Mouse (Mus musculus) neural tube, embryonic 15.5 days (tissue): Measurements from ENCODE around the gene Slc46a2. TPM values are rescaled to one million over a fixed set of nuclear protein-coding genes. Genes with fewer than 3 reads are reported as not detected.

Experiments
- ATAC-seq: fragments of 200-750 bp; cut with Nextera tagmentation; 2 replicates; pipeline ENCODE4 v1.8.0; 2017; ENCODE audit warnings: mild to moderate bottlenecking, moderate TSS enrichment, moderate library complexity; ENCODE audit not compliant: low FRiP score
- H3K27ac ChIP-seq: fragments of 300-500 bp; sonication (generic); replicated peaks from 2 replicates; pipeline ENCODE4 v1.5.1; 2015; ENCODE audit warnings: mild to moderate bottlenecking, inconsistent platforms
- H3K27me3 ChIP-seq: fragments of 300-500 bp; sonication (generic); replicated peaks from 2 replicates; pipeline ENCODE4 v1.6.1; 2015; ENCODE audit warnings: inconsistent platforms
- H3K36me3 ChIP-seq: fragments of 300-500 bp; sonication (generic); 2 replicates; pipeline ENCODE4 v1.6.1; 2015; ENCODE audit warnings: inconsistent platforms
- H3K4me1 ChIP-seq: fragments of 300-500 bp; sonication (generic); 2 replicates; pipeline ENCODE4 v1.6.1; 2015; ENCODE audit warnings: inconsistent platforms
- H3K4me2 ChIP-seq: fragments of 300-500 bp; sonication (generic); 2 replicates; pipeline ENCODE4 v1.6.1; 2015; ENCODE audit warnings: inconsistent platforms, mild to moderate bottlenecking, moderate library complexity
- H3K4me3 ChIP-seq: fragments of 300-500 bp; sonication (generic); replicated peaks from 2 replicates; pipeline ENCODE4 v1.5.1; 2015; ENCODE audit warnings: mild to moderate bottlenecking, inconsistent platforms
- H3K9ac ChIP-seq: fragments of 300-500 bp; sonication (generic); replicated peaks from 2 replicates; pipeline ENCODE4 v1.6.1; 2015; ENCODE audit warnings: mild to moderate bottlenecking, inconsistent platforms
- H3K9me3 ChIP-seq: fragments of 300-500 bp; sonication (generic); replicated peaks from 2 replicates; pipeline ENCODE4 v1.6.1; 2016; ENCODE audit warnings: inconsistent platforms
- WGBS: fragments of 180-500 bp; shearing (Covaris S2); methylation state at CpG from one replicate; pipeline ENCODE4 v1.1.7; 2015; ENCODE audit warnings: mixed read lengths; 5-methylcytosine and 5-hydroxymethylcytosine counted together
- polyA plus RNA-seq: library from polyadenylated mRNA; unstranded; fragments of >200 nt; fragmentation: Nextera tagmentation; extraction: Ambion mirVana; gene quantifications from 2 replicates; pipeline ENCODE4 v1.2.1, GENCODE M21; 2015

The Slc46a2 gene
- polyA plus RNA-seq, 1 experiment from 2014 or later, result 0.09 TPM

DNA sequence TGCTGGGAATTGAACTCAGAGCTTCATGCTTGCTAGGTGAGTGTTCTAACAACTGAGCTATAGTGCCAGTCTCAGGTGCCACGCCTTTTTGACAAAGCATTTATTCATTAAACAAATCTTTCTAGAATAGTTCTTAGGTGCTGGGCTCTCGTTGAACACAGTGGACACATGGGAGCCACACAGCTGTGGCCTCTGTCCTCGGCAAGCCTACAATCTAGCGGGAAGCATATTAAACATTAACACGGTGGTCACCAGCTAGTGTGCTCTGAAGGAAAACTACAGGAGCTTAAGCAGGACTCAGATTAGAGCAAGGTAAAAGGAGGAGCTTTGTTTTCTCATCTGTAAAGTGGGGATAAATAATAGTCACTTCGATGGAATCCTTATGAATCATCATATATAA, 7.8 kb downstream of the Slc46a2 start:
- Histone ChIP-seq H3K4me3 (no peak overlapping the region), H3K4me2 (no peak overlapping the region), H3K9me3 (no peaks in the 10 kb centered on the region), H3K9ac (no peak overlapping the region), H3K36me3 (no peaks in the 10 kb centered on the region), H3K27ac (no peak overlapping the region), H3K27me3 (no peaks in the 10 kb centered on the region), H3K4me1 (no peaks in the 10 kb centered on the region)
- ATAC-seq, result no peak
- 86% methylated on average over 6 of the region's 6 CpGs for WGBS

DNA sequence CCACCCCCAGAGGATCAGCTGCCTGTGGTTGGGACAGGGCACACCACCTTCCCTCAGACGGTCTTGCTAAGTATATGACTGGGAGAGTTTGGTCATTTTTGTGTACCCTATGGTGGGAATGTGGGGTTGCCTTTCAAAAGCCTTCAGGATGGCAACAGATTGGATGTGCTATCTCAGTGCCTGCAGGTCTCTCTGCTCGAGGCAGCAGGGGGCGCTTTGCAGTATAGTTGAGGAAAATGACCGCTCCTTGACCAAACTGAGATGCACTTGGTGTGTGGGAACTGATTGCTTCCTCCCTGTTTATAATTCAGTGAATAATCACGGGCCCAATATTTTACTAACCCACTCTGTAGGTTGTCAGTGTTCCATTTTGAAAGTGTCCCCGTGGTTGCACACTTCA, 12.3 kb downstream of the Slc46a2 start:
- Histone ChIP-seq H3K4me1 (no peaks in the 10 kb centered on the region), H3K9ac (no peak overlapping the region), H3K27ac (no peak overlapping the region), H3K4me2 (no peak overlapping the region), H3K4me3 (no peak overlapping the region), H3K27me3 (no peaks in the 10 kb centered on the region), H3K36me3 (peaks cover 22% of the 10 kb centered on the region), H3K9me3 (no peaks in the 10 kb centered on the region)
- WGBS, result 79% methylated on average over 6 of the region's 6 CpGs
- no peak for ATAC-seq

DNA sequence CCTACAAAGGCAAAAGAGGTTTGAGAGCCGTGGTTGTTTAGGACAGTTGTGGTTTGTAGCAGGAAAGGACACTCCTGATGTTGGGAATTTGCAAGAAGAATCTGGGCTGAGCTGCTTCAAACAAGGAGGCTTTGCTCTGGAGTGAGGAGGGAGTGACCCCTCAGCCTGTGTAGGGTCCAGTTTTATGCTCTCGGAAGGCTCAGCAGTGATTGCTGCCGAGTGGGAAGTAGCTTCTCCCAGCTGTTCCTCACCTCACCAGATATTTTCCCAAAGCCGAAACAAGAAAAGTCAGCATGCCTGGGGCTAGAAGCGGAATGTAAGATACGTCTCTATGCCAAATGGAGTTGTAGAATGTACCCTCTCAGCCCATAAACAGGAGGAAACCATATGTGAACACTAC, 13.0 kb downstream of the Slc46a2 start:
- 87% methylated on average over 6 of the region's 6 CpGs for whole genome bisulfite sequencing
- H3K4me3 ChIP-seq, result no peak overlapping the region
- H3K9me3 ChIP-seq, result no peaks in the 10 kb centered on the region
- no peak overlapping the region for H3K4me2 ChIP-seq
- H3K4me1 ChIP-seq, result no peaks in the 10 kb centered on the region
- H3K27ac ChIP-seq, result no peak overlapping the region
- no peaks in the 10 kb centered on the region for H3K27me3 ChIP-seq
- H3K9ac ChIP-seq, result no peak overlapping the region
- peaks cover 29% of the 10 kb centered on the region for H3K36me3 ChIP-seq
- no peak for ATAC-seq

DNA sequence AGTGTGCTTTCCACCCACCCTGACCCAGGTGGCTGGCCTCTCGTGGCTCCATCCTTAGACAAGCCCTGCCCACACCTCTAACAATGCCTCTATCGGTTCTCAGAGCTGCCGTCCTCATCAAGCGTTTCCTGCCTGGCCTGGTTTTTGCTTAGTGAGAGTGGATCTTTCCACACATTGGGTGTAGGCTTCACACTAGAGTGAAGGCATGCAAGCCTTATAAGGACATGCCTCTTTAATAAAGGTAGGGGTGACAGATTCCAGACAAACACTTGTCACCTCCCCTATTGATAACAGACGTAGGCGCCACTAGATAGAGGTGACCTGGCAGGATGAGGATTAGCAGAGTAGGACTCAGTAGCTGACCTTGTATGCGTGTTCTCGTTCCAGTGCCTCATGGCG, 16.3 kb downstream of the Slc46a2 start:
- H3K4me1 ChIP-seq, result no peaks in the 10 kb centered on the region
- no peak for ATAC-seq
- peaks cover 61% of the 10 kb centered on the region for H3K36me3 ChIP-seq
- WGBS, result 92% methylated on average over 9 of the region's 9 CpGs
- H3K9me3 ChIP-seq, result no peaks in the 10 kb centered on the region
- H3K27ac ChIP-seq, result no peak overlapping the region
- no peak overlapping the region for H3K9ac ChIP-seq
- no peak overlapping the region for H3K4me3 ChIP-seq
- H3K27me3 ChIP-seq, result no peaks in the 10 kb centered on the region
- no peak overlapping the region for H3K4me2 ChIP-seq

DNA sequence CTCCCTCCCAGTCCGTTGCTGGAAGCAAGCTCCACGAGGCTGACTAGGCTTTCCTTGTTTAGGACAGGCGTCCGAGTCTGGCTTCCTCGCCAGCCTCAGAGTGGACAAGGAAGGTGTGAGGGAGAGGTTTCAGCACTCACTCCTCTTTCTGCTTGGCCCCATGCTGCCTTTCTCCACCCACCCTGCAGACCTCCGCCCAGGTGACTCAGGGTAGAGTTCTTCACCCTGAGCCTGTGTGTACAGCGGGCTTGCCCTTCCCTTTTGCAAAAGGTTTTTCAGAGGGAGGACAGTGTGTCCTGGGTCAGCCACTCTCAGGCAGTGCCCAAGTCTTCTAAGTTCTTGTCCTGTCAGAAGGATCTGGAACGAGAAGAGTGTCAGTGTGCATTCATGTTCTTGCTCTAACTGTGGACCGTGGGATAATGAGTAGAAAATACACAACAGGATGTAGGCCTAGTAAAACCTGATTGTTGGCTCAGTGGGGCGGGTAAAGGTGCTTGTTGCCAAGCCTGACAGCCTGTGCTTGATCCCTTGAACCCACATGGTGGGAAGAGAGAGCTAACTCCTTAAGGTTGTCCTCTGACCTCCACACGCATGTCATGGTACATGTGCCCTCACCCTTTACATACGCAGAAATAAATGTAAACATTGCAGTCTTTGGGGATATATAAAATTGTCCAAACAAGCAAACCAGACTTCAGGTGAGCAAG, 16.9 kb downstream of the Slc46a2 start:
- H3K4me3 ChIP-seq, result no peak overlapping the region
- H3K27me3 ChIP-seq, result no peaks in the 10 kb centered on the region
- H3K36me3 ChIP-seq, result peaks cover 67% of the 10 kb centered on the region
- no peak overlapping the region for H3K9ac ChIP-seq
- no peak overlapping the region for H3K27ac ChIP-seq
- no peaks in the 10 kb centered on the region for H3K4me1 ChIP-seq
- no peak for ATAC-seq
- WGBS, result 91% methylated on average over 12 of the region's 12 CpGs
- no peaks in the 10 kb centered on the region for H3K9me3 ChIP-seq
- H3K4me2 ChIP-seq, result no peak overlapping the region

DNA sequence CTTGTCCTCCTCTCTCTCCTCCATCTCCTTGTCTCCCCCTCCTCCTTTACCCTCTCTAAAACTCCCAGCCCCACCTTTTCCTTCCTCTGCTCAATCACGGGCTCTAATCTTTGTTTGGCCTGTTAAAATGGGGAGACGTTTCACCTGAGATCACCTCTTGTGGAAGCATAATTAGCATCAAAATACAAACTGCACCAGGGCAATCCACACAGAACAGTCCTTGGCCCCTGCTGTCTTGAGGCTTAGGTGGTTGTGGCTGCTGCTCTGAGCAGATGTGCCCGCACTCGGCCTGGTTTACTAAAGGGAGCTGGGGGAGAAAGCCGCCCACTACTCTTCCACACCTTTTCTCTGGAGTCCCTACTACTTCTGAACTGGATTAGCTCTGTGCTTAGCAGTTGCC, 18.9 kb downstream of the Slc46a2 start:
- Histone ChIP-seq H3K9ac (no peak overlapping the region), H3K36me3 (peaks cover 69% of the 10 kb centered on the region), H3K27ac (no peak overlapping the region), H3K4me3 (no peak overlapping the region), H3K4me2 (no peak overlapping the region), H3K27me3 (no peaks in the 10 kb centered on the region), H3K4me1 (no peaks in the 10 kb centered on the region), H3K9me3 (no peaks in the 10 kb centered on the region)
- 65% methylated on average over 5 of the region's 5 CpGs for WGBS
- ATAC-seq, result no peak

DNA sequence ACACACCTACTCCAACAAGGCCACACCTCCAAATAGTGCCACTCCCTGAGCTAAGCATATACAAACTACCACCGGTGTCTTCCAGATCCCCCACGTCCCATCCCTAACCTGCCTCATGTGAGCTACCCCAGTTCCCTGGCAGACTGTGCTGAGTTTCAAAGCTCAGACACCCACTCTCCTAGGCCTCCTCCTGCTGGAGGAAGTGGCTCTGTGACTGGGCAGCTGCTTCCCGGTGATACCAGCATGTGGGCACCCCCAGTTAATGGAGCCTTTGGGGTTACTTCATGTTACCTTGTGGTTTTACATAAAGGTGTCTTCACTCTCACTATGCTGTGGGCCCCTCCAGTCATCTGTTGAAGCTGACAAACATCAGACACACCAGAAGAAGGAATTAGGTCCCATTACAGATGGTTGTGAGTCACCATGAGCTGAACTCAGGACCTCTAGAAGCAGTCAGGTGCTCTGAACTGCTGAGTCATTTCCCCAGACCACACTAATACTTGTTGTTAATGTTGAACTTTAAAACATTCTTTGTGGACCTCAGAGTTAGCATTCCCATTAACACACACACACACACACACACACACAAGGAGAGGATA, 19.8 kb downstream of the Slc46a2 start:
- H3K9me3 ChIP-seq, result no peaks in the 10 kb centered on the region
- 93% methylated on average over 3 of the region's 3 CpGs for WGBS
- H3K9ac ChIP-seq, result no peak overlapping the region
- no peak overlapping the region for H3K27ac ChIP-seq
- H3K27me3 ChIP-seq, result no peaks in the 10 kb centered on the region
- ATAC-seq, result no peak
- H3K4me1 ChIP-seq, result no peaks in the 10 kb centered on the region
- H3K4me3 ChIP-seq, result no peak overlapping the region
- no peak overlapping the region for H3K4me2 ChIP-seq
- H3K36me3 ChIP-seq, result peaks cover 63% of the 10 kb centered on the region

DNA sequence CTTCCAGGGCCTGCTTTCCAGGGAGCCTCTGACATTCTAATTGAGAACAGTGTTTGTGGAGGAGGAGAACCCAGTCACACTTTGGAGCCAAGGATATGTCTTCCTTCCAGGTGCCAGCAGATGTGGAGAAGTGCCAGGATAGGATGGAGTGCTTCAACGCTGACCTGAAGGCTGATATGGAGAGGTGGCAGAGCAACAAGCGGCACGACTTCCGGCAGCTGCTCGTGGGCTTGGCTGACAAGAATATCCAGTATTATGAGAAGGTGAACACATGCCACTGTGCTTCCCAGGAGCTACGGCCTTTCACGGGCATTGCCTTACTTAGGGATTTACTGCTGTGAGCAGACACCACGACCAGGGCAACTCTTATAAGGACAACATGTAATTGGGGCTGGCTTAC, 20.4 kb downstream of the Slc46a2 start:
- Histone ChIP-seq H3K27ac (no peak overlapping the region), H3K4me2 (no peak overlapping the region), H3K4me1 (no peaks in the 10 kb centered on the region), H3K4me3 (no peak overlapping the region), H3K9ac (no peak overlapping the region), H3K9me3 (no peaks in the 10 kb centered on the region), H3K27me3 (no peaks in the 10 kb centered on the region), H3K36me3 (peaks cover 57% of the 10 kb centered on the region)
- no peak for ATAC-seq
- WGBS, result 94% methylated on average over 8 of the region's 8 CpGs

DNA sequence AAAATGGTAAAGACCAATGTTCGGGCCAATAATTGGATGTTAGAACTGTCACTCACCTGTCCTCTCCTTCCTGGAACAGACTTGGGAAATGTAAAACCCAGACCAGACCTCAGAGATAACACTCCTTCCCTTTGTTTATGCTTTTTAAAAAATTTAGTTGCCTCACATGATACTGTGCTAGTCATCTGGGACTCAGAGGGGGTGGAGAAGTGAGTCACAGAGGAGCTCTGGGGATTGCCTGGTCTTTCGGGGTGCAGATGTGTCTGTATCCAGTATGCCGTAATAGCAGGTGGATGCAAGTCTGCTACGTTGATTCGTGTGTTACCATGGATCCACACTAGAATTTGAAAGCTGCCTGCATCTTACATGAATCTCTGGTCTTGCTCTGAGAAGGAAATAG, 22.1 kb downstream of the Slc46a2 start:
- 97% methylated on average over 5 of the region's 5 CpGs for WGBS
- Histone ChIP-seq H3K36me3 (peaks cover 48% of the 10 kb centered on the region), H3K4me3 (no peak overlapping the region), H3K4me2 (no peak overlapping the region), H3K27ac (no peak overlapping the region), H3K9ac (no peak overlapping the region), H3K27me3 (no peaks in the 10 kb centered on the region), H3K9me3 (no peaks in the 10 kb centered on the region), H3K4me1 (no peaks in the 10 kb centered on the region)
- ATAC-seq, result no peak

DNA sequence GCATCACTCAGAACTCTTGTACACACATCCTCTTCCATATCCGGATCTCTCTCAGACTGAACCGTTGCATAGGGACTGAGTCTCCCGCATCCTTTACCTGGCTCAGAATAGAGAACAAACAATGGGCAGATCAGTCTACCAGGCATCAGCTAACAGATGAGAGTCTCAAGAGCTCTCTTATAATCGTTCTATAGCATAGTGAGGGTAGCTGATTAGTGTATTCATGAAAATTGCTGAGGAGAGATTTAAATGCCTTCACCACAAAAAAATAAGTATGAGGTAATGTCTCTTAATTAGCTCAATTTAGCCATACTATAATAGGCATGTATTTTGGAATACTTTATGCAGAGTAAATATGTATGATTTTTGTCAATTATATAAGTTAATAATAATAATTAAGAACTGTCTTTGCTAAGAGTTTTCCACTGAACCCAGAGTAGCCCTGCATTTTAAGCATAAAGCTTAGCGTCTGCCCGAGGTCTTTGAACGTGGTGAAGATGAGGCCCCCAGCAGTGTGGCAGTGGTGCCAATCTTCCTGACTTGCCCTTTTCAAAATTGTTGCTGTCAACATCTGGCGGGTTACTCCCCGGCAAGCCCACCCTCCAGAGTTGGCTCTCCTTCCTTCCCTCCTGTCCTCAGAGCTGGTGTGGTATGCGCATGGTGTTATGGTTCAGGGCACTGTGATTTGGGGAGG, 23.0 kb downstream of the Slc46a2 start:
- Histone ChIP-seq H3K9me3 (no peaks in the 10 kb centered on the region), H3K9ac (no peak overlapping the region), H3K4me2 (no peak overlapping the region), H3K4me3 (no peak overlapping the region), H3K27me3 (no peaks in the 10 kb centered on the region), H3K4me1 (no peaks in the 10 kb centered on the region), H3K36me3 (peaks cover 46% of the 10 kb centered on the region), H3K27ac (no peak overlapping the region)
- 88% methylated on average over 10 of the region's 10 CpGs for WGBS
- ATAC-seq, result no peak

DNA sequence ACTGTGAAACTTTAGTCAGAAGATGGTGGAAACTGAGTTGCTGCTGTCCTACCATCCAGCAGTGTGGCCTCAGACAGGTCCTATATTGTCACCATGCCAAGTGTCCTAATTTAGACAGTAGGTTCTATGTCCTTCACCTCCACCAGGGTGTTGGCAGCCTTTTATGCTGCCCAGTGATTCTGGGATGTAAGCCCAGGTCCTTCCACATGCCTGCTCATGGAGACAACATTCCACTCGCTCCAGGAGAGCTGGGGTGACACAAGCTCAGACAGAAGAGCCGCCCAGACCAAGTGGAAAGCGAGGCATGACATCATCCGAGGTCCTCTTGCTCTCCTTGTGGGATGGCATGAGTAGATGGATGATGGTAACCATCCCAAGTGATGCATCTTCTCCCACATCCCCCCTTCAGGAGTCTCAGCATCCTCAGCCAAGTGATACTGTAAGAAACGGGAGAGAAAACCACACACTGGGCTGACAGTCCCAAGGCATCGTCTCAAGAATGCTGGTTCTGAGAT, 24.7 kb downstream of the Slc46a2 start:
- Histone ChIP-seq H3K36me3 (peaks cover 39% of the 10 kb centered on the region), H3K27ac (no peak overlapping the region), H3K27me3 (no peaks in the 10 kb centered on the region), H3K9ac (no peak overlapping the region), H3K4me1 (no peaks in the 10 kb centered on the region), H3K4me2 (no peak overlapping the region), H3K9me3 (no peaks in the 10 kb centered on the region), H3K4me3 (no peak overlapping the region)
- 91% methylated on average over 6 of the region's 6 CpGs for WGBS
- no peak for ATAC-seq

DNA sequence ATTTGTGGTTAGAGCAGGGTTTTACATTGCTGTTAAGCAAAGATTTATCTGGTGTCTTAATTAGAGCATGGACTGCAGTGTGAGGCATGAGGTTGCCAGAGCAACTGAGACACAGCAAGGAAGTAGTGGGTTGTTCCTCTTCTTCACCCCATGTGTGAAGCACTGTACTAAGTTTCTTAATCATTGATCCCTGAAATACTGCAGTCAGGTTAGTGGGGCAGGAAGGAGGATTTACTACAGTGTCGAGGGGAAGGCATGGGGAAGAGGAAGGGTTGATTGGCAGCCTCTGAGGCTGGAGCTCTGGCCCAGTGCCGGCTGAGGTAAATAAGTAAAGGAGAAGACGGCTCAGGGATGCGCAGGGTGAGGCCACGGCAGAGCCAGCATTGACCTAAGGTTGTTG, 26.8 kb downstream of the Slc46a2 start:
- Histone ChIP-seq H3K9ac (no peak overlapping the region), H3K27ac (no peak overlapping the region), H3K4me1 (no peaks in the 10 kb centered on the region), H3K9me3 (no peaks in the 10 kb centered on the region), H3K4me3 (no peak overlapping the region), H3K27me3 (no peaks in the 10 kb centered on the region), H3K36me3 (peaks cover 29% of the 10 kb centered on the region), H3K4me2 (no peak overlapping the region)
- no peak for ATAC-seq
- 74% methylated on average over 5 of the region's 5 CpGs for WGBS
